Mouse (Mus musculus): ENCODE data around the gene Map3k7.

- TF ChIP-seq GATA1 (IDR thresholded peaks at IDR 0.05; ENCODE audit: borderline replicate concordance, low read length) (no peak), CTCF (IDR thresholded peaks at IDR 0.05; ENCODE audit: low read depth, low read length) (no peak), POLR2AphosphoS5 (IDR thresholded peaks at IDR 0.05; ENCODE audit: insufficient replicate concordance, low read depth, low read length) (no peak), TAL1 (conservative IDR thresholded peaks at IDR 0.05; ENCODE audit: low read depth, low read length) (no peak), GATA2 (IDR thresholded peaks at IDR 0.05; ENCODE audit: borderline replicate concordance, low read depth, low read length) (no peak)
Observed at GRCm38 (mm10) chr4:31918717-31919116, 45.2 kb upstream of the Map3k7 start.

Data from G1E (cell line).